ENCODE assay signal across 8 mouse cellular contexts in genomic region chr14:74640819-74641381, GRCm38 (mm10). TPM values are rescaled to one million over a fixed set of nuclear protein-coding genes. Genes with fewer than 3 reads are reported as not detected.
DNase-seq lines count a peak whose midpoint lies in the region; ATAC-seq lines count a peak whose summit lies in the region.

Gene Htr2a (plus strand): TSS chr14:74640840.

- peaks cover 11% of the 10 kb centered on the region for H3K27me3 ChIP-seq in forebrain, embryonic 15.5 days
- peaks cover 32% of the 10 kb centered on the region for H3K27me3 ChIP-seq in midbrain, embryonic 12.5 days

- no peaks in the 10 kb centered on the region for H3K9me3 ChIP-seq in forebrain, embryonic 15.5 days
- no peaks in the 10 kb centered on the region for H3K9me3 ChIP-seq in midbrain, embryonic 12.5 days

- DNase-seq in left cerebral cortex, adult 18-20 months (ENCODE audit: low spot score in 2 of 2), result peak in 1 of 2 experiments; percentile 36
- no peak for DNase-seq in left cerebral cortex, adult 9 months (ENCODE audit: low spot score in 2 of 2)
- DNase-seq in brain, adult 2 months (ENCODE audit: low read depth, low spot score), result peak; percentile 53
- peak; percentile 16 for DNase-seq in kidney, postnatal 14 days
- DNase-seq in thymus, postnatal 25 days, result no peak
- DNase-seq in spleen, adult 12 weeks (ENCODE audit: low spot score), result no peak

- WGBS in forebrain, embryonic 15.5 days, result 0% methylated on average over 20 of the region's 20 CpGs
- WGBS in midbrain, embryonic 12.5 days, result 1% methylated on average over 20 of the region's 20 CpGs

- H3K27ac ChIP-seq in forebrain, embryonic 15.5 days (replicated peaks), result no peak within 1 kb of the TSS
- no peak within 1 kb of the TSS for H3K27ac ChIP-seq in midbrain, embryonic 12.5 days (replicated peaks)

- H3K4me3 ChIP-seq in forebrain, embryonic 15.5 days, result peak within 1 kb of the TSS; percentile 40
- peak within 1 kb of the TSS; percentile 42 for H3K4me3 ChIP-seq in midbrain, embryonic 12.5 days

- H3K4me2 ChIP-seq in forebrain, embryonic 15.5 days (replicated peaks), result peak within 1 kb of the TSS; percentile 66
- peak within 1 kb of the TSS; percentile 82 for H3K4me2 ChIP-seq in midbrain, embryonic 12.5 days (replicated peaks)

- H3K36me3 ChIP-seq in forebrain, embryonic 15.5 days, result no peaks in the 10 kb centered on the region
- no peaks in the 10 kb centered on the region for H3K36me3 ChIP-seq in midbrain, embryonic 12.5 days

- peak within 1 kb of the TSS; percentile 40 for H3K9ac ChIP-seq in forebrain, embryonic 15.5 days (replicated peaks)
- H3K9ac ChIP-seq in midbrain, embryonic 12.5 days (replicated peaks), result peak within 1 kb of the TSS; percentile 51

- peaks cover 23% of the 10 kb centered on the region for H3K4me1 ChIP-seq in forebrain, embryonic 15.5 days
- peaks cover 12% of the 10 kb centered on the region for H3K4me1 ChIP-seq in midbrain, embryonic 12.5 days

- ATAC-seq in forebrain, embryonic 15.5 days (replicated peaks), result peak; percentile 74
- peak; percentile 62 for ATAC-seq in midbrain, embryonic 12.5 days (ENCODE audit: low FRiP score, low read depth)

RNA-seq across cellular contexts. Expression of gene Htr2a, which starts in this region (rescaled TPM):
- 10 to 100 TPM; 22.6 to 25.6 TPM for total RNA-seq in left cerebral cortex, adult 18-20 months (2021)
- 1.6 and 2.0 TPM in 2 replicates for polyA plus RNA-seq in forebrain, embryonic 15.5 days (2015; fragmentation: Nextera tagmentation; extraction: Ambion mirVana)
- polyA plus RNA-seq in midbrain, embryonic 12.5 days (2016; fragmentation: Nextera tagmentation; extraction: Ambion mirVana), result 0.75 and 1.1 TPM in 2 replicates

Comparison
In these comparisons a context has a peak if more than half of its experiments do, and no peak if none do; other contexts are left out.
1. DNase-seq: peak in brain, adult 2 months (single experiment) and kidney, postnatal 14 days (single experiment); none in left cerebral cortex, adult 9 months (0 of 2), thymus, postnatal 25 days (single experiment) and spleen, adult 12 weeks (single experiment).